Mouse (Mus musculus) forebrain, embryonic 16.5 days (tissue): ENCODE data around the gene Gmds. TPM values are rescaled to one million over a fixed set of nuclear protein-coding genes. Genes with fewer than 3 reads are reported as not detected.

ENCODE experiments used
- ATAC-seq: fragments of 200-750 bp; cut with Nextera tagmentation; 2 replicates; pipeline ENCODE4 v1.8.0; 2017; ENCODE audit warnings: mild to moderate bottlenecking, moderate library complexity
- H3K27ac ChIP-seq: fragments of 300-500 bp; sonication (generic); 2 replicates; pipeline ENCODE4 v1.5.1; 2014; ENCODE audit warnings: low read length, control low read depth
- H3K27me3 ChIP-seq: fragments of 300-500 bp; sonication (generic); replicated peaks from 2 replicates; pipeline ENCODE4 v1.6.1; 2014; ENCODE audit warnings: low read length; ENCODE audit not compliant: control insufficient read depth, insufficient read depth
- H3K36me3 ChIP-seq: fragments of 300-500 bp; sonication (generic); 2 replicates; pipeline ENCODE4 v1.6.1; 2014; ENCODE audit not compliant: control insufficient read depth, insufficient read depth
- H3K4me1 ChIP-seq: fragments of 300-500 bp; sonication (generic); replicated peaks from 2 replicates; pipeline ENCODE4 v1.6.1; 2014; ENCODE audit warnings: low read length; ENCODE audit not compliant: control insufficient read depth, insufficient read depth
- H3K4me2 ChIP-seq: fragments of 300-500 bp; sonication (generic); 2 replicates; pipeline ENCODE4 v1.6.1; 2014; ENCODE audit warnings: mild to moderate bottlenecking, low read length, control low read depth
- H3K4me3 ChIP-seq: fragments of 300-500 bp; sonication (generic); replicated peaks from 2 replicates; pipeline ENCODE4 v1.5.1; 2014; ENCODE audit warnings: mild to moderate bottlenecking, low read length, control low read depth
- H3K9ac ChIP-seq: fragments of 300-500 bp; sonication (generic); replicated peaks from 2 replicates; pipeline ENCODE4 v1.6.1; 2014; ENCODE audit warnings: low read depth, low read length, control low read depth
- H3K9me3 ChIP-seq: fragments of 300-500 bp; sonication (generic); 2 replicates; pipeline ENCODE4 v1.6.1; 2016; ENCODE audit warnings: low read length; ENCODE audit not compliant: control insufficient read depth
- WGBS: fragments of 180-500 bp; shearing (Covaris S2); extraction: QIAGEN DNeasy Blood & Tissue Kit; methylation state at CpG from one replicate; pipeline ENCODE4 v1.1.7; 2014; 5-methylcytosine and 5-hydroxymethylcytosine counted together
- polyA plus RNA-seq: library from polyadenylated mRNA; unstranded; fragments of >200 nt; fragmentation: Nextera tagmentation; extraction: Ambion mirVana; gene quantifications from 2 replicates; pipeline ENCODE4 v1.2.1, GENCODE M21; 2015

The Gmds gene
- polyA plus RNA-seq, 1 experiment from 2014 or later = 35.8 TPM

GRCm38 (mm10) chr13:32026226-32026975 is 312.1 kb downstream of the Gmds start:
- 90% methylated on average over 6 of the region's 6 CpGs for WGBS
- no peak overlapping the region for H3K4me2 ChIP-seq
- H3K4me1 ChIP-seq = no peaks in the 10 kb centered on the region
- no peak for ATAC-seq
- no peak overlapping the region for H3K27ac ChIP-seq
- H3K27me3 ChIP-seq = no peaks in the 10 kb centered on the region
- H3K36me3 ChIP-seq = no peaks in the 10 kb centered on the region
- H3K4me3 ChIP-seq = no peak overlapping the region
- H3K9ac ChIP-seq = no peak overlapping the region
- H3K9me3 ChIP-seq = no peaks in the 10 kb centered on the region

- Histone ChIP-seq H3K4me3 (no peak overlapping the region), H3K9ac (no peak overlapping the region), H3K4me2 (no peak overlapping the region), H3K4me1 (peaks cover 7% of the 10 kb centered on the region), H3K27ac (no peak overlapping the region), H3K9me3 (no peaks in the 10 kb centered on the region), H3K27me3 (no peaks in the 10 kb centered on the region), H3K36me3 (no peaks in the 10 kb centered on the region)
- ATAC-seq = no peak
Measured at GRCm38 (mm10) chr13:32024822-32025221, 313.7 kb downstream of the Gmds start.

GRCm38 (mm10) chr13:32020455-32021249 is 317.9 kb downstream of the Gmds start:
- Histone ChIP-seq H3K4me2 (no peak overlapping the region), H3K27ac (no peak overlapping the region; the same call in 1 of the 2 replicates), H3K36me3 (no peaks in the 10 kb centered on the region), H3K9me3 (no peaks in the 10 kb centered on the region), H3K9ac (no peak overlapping the region), H3K4me3 (no peak overlapping the region), H3K4me1 (peaks cover 16% of the 10 kb centered on the region), H3K27me3 (no peaks in the 10 kb centered on the region)
- 15% methylated on average over 6 of the region's 6 CpGs for WGBS
- ATAC-seq = peak; percentile 74

- Histone ChIP-seq H3K9ac (no peak overlapping the region), H3K4me3 (no peak overlapping the region), H3K4me2 (no peak overlapping the region), H3K27ac (no peak overlapping the region), H3K27me3 (no peaks in the 10 kb centered on the region), H3K4me1 (peaks cover 16% of the 10 kb centered on the region), H3K36me3 (no peaks in the 10 kb centered on the region), H3K9me3 (no peaks in the 10 kb centered on the region)
- ATAC-seq = no peak; the same call in 1 of the 2 replicates
Measured at GRCm38 (mm10) chr13:32019256-32019620, 319.3 kb downstream of the Gmds start.

GRCm38 (mm10) chr13:32018518-32019255 is 319.9 kb downstream of the Gmds start:
- no peaks in the 10 kb centered on the region for H3K36me3 ChIP-seq
- ATAC-seq = peak; percentile 60
- no peak overlapping the region for H3K4me3 ChIP-seq
- H3K4me2 ChIP-seq = no peak overlapping the region
- peaks cover 16% of the 10 kb centered on the region for H3K4me1 ChIP-seq
- no peak overlapping the region for H3K9ac ChIP-seq
- no peaks in the 10 kb centered on the region for H3K9me3 ChIP-seq
- WGBS = 17% methylated on average over 4 of the region's 4 CpGs
- H3K27me3 ChIP-seq = no peaks in the 10 kb centered on the region
- H3K27ac ChIP-seq = no peak overlapping the region

- WGBS = 10% methylated on average over 4 of the region's 4 CpGs
- Histone ChIP-seq H3K9me3 (no peaks in the 10 kb centered on the region), H3K27me3 (no peaks in the 10 kb centered on the region), H3K27ac (no peak overlapping the region), H3K4me1 (no peaks in the 10 kb centered on the region), H3K4me3 (no peak overlapping the region), H3K4me2 (no peak overlapping the region), H3K9ac (no peak overlapping the region), H3K36me3 (no peaks in the 10 kb centered on the region)
- no peak for ATAC-seq
Measured at GRCm38 (mm10) chr13:32008802-32009201, 329.7 kb downstream of the Gmds start.

GRCm38 (mm10) chr13:32008116-32008641 is 330.4 kb downstream of the Gmds start:
- no peak overlapping the region for H3K4me2 ChIP-seq
- H3K27ac ChIP-seq = no peak overlapping the region
- no peaks in the 10 kb centered on the region for H3K9me3 ChIP-seq
- H3K36me3 ChIP-seq = no peaks in the 10 kb centered on the region
- no peak overlapping the region for H3K4me3 ChIP-seq
- no peaks in the 10 kb centered on the region for H3K27me3 ChIP-seq
- no peak for ATAC-seq
- no peaks in the 10 kb centered on the region for H3K4me1 ChIP-seq
- H3K9ac ChIP-seq = no peak overlapping the region
- 58% methylated on average over 7 of the region's 7 CpGs for WGBS

- Histone ChIP-seq H3K4me3 (no peak overlapping the region), H3K27ac (no peak overlapping the region), H3K4me2 (no peak overlapping the region), H3K4me1 (peaks cover 3% of the 10 kb centered on the region; the same call in 1 of the 2 replicates), H3K9me3 (peaks cover 2% of the 10 kb centered on the region; the same call in 1 of the 2 replicates), H3K27me3 (no peaks in the 10 kb centered on the region), H3K9ac (no peak overlapping the region), H3K36me3 (no peaks in the 10 kb centered on the region)
- 67% methylated on average over 4 of the region's 4 CpGs for whole genome bisulfite sequencing
- ATAC-seq = no peak
Measured at GRCm38 (mm10) chr13:31993391-31993790, 345.1 kb downstream of the Gmds start.
